Mouse (Mus musculus) liver, embryonic 13.5 days (tissue): ENCODE data around the gene Agap1. TPM values are rescaled to one million over a fixed set of nuclear protein-coding genes. Genes with fewer than 3 reads are reported as not detected.

Source experiments
- ATAC-seq: fragments of 200-750 bp; cut with Nextera tagmentation; 2 replicates; pipeline ENCODE4 v1.8.0; 2017; ENCODE audit warnings: low read depth, mild to moderate bottlenecking, moderate number of reproducible peaks, moderate library complexity
- DNase-seq: peaks from one replicate; pipeline ENCODE4 v3.0.0; 2022
- H3K27ac ChIP-seq: fragments of 300-500 bp; sonication (generic); 2 replicates; pipeline ENCODE4 v1.5.1; 2015; ENCODE audit warnings: moderate library complexity, mild to moderate bottlenecking, inconsistent platforms
- H3K27me3 ChIP-seq: fragments of 300-500 bp; sonication (generic); 2 replicates; pipeline ENCODE4 v1.6.1; 2015; ENCODE audit warnings: mild to moderate bottlenecking, inconsistent platforms
- H3K36me3 ChIP-seq: fragments of 300-500 bp; sonication (generic); 2 replicates; pipeline ENCODE4 v1.6.1; 2015; ENCODE audit warnings: mild to moderate bottlenecking, inconsistent platforms
- H3K4me1 ChIP-seq: fragments of 300-500 bp; sonication (generic); replicated peaks from 2 replicates; pipeline ENCODE4 v1.6.1; 2015; ENCODE audit warnings: inconsistent platforms
- H3K4me2 ChIP-seq: fragments of 300-500 bp; sonication (generic); 2 replicates; pipeline ENCODE4 v1.6.1; 2015; ENCODE audit warnings: inconsistent platforms, mild to moderate bottlenecking, moderate library complexity
- H3K4me3 ChIP-seq: fragments of 300-500 bp; sonication (generic); replicated peaks from 2 replicates; pipeline ENCODE4 v1.5.1; 2015; ENCODE audit warnings: mild to moderate bottlenecking, inconsistent platforms
- H3K9ac ChIP-seq: fragments of 300-500 bp; sonication (generic); 2 replicates; pipeline ENCODE4 v1.6.1; 2015; ENCODE audit warnings: mild to moderate bottlenecking, inconsistent platforms
- H3K9me3 ChIP-seq: fragments of 300-500 bp; sonication (generic); replicated peaks from 2 replicates; pipeline ENCODE4 v1.6.1; 2016; ENCODE audit warnings: inconsistent platforms
- WGBS: fragments of 180-500 bp; shearing (Covaris S2); methylation state at CpG from one replicate; pipeline ENCODE4 v1.1.7; 2015; ENCODE audit not compliant: insufficient replicate concordance; 5-methylcytosine and 5-hydroxymethylcytosine counted together
- polyA plus RNA-seq: library from polyadenylated mRNA; unstranded; fragments of >200 nt; fragmentation: Nextera tagmentation; extraction: Ambion mirVana; gene quantifications from 2 replicates; pipeline ENCODE4 v1.2.1, GENCODE M21; 2015

Agap1 gene
- polyA plus RNA-seq, 1 experiment from 2014 or later: 1.2 TPM

GRCm38 (mm10) chr1:89509763-89510340 lies 55.2 kb downstream of the Agap1 start:
- H3K4me1 ChIP-seq: peaks cover 7% of the 10 kb centered on the region; the same call in 1 of the 2 replicates
- no peak overlapping the region for H3K4me2 ChIP-seq
- H3K4me3 ChIP-seq: no peak overlapping the region
- ATAC-seq (no peak), DNase-seq (no peak)
- H3K9ac ChIP-seq: no peak overlapping the region
- H3K9me3 ChIP-seq: no peaks in the 10 kb centered on the region
- no peak overlapping the region for H3K27ac ChIP-seq
- WGBS: 50% methylated on average over 8 of the region's 8 CpGs
- no peaks in the 10 kb centered on the region for H3K27me3 ChIP-seq
- H3K36me3 ChIP-seq: no peaks in the 10 kb centered on the region

GRCm38 (mm10) chr1:89510731-89511130 lies 56.1 kb downstream of the Agap1 start:
- H3K4me1 ChIP-seq: peaks cover 14% of the 10 kb centered on the region; the same call in 1 of the 2 replicates
- no peak overlapping the region for H3K4me2 ChIP-seq
- DNase-seq (no peak), ATAC-seq (no peak)
- no peaks in the 10 kb centered on the region for H3K27me3 ChIP-seq
- H3K9me3 ChIP-seq: no peaks in the 10 kb centered on the region
- H3K27ac ChIP-seq: no peak overlapping the region
- no peak overlapping the region for H3K4me3 ChIP-seq
- no peak overlapping the region for H3K9ac ChIP-seq
- no peaks in the 10 kb centered on the region for H3K36me3 ChIP-seq
- 66% methylated on average over 8 of the region's 8 CpGs for WGBS

GRCm38 (mm10) chr1:89513616-89514283 lies 59.1 kb downstream of the Agap1 start:
- no peak for ATAC-seq
- no peak for DNase-seq
- Histone ChIP-seq H3K4me3 (no peak overlapping the region), H3K36me3 (no peaks in the 10 kb centered on the region), H3K27me3 (no peaks in the 10 kb centered on the region), H3K4me2 (no peak overlapping the region), H3K9ac (no peak overlapping the region), H3K4me1 (peaks cover 19% of the 10 kb centered on the region), H3K9me3 (no peaks in the 10 kb centered on the region), H3K27ac (no peak overlapping the region)
- WGBS: 67% methylated on average over 8 of the region's 8 CpGs

GRCm38 (mm10) chr1:89515808-89516560 lies 61.4 kb downstream of the Agap1 start:
- no peak overlapping the region for H3K27ac ChIP-seq
- no peaks in the 10 kb centered on the region for H3K27me3 ChIP-seq
- DNase-seq: no peak
- H3K9me3 ChIP-seq: no peaks in the 10 kb centered on the region
- 0 out of 2 replicates have a peak, but pooled peaks have one; percentile 41 for ATAC-seq
- no peak overlapping the region for H3K9ac ChIP-seq
- H3K4me1 ChIP-seq: peaks cover 16% of the 10 kb centered on the region
- no peak overlapping the region for H3K4me2 ChIP-seq
- WGBS: 61% methylated on average over 11 of the region's 11 CpGs
- no peaks in the 10 kb centered on the region for H3K36me3 ChIP-seq
- no peak overlapping the region for H3K4me3 ChIP-seq

- no peaks in the 10 kb centered on the region for H3K9me3 ChIP-seq
- WGBS: 64% methylated on average over 5 of the region's 5 CpGs
- no peak overlapping the region for H3K4me3 ChIP-seq
- no peaks in the 10 kb centered on the region for H3K36me3 ChIP-seq
- ATAC-seq (no peak), DNase-seq (no peak)
- no peak overlapping the region for H3K27ac ChIP-seq
- H3K27me3 ChIP-seq: no peaks in the 10 kb centered on the region
- no peak overlapping the region for H3K4me2 ChIP-seq
- no peak overlapping the region for H3K9ac ChIP-seq
- H3K4me1 ChIP-seq: peaks cover 13% of the 10 kb centered on the region
Observed at GRCm38 (mm10) chr1:89517817-89518216, 63.2 kb downstream of the Agap1 start.

- H3K36me3 ChIP-seq: no peaks in the 10 kb centered on the region
- no peak for ATAC-seq
- H3K4me1 ChIP-seq: peaks cover 13% of the 10 kb centered on the region
- H3K9ac ChIP-seq: no peak overlapping the region
- H3K4me3 ChIP-seq: no peak overlapping the region
- H3K27me3 ChIP-seq: no peaks in the 10 kb centered on the region
- H3K4me2 ChIP-seq: no peak overlapping the region
- H3K27ac ChIP-seq: no peak overlapping the region
- no peak for DNase-seq
- 74% methylated on average over 17 of the region's 17 CpGs for WGBS
- H3K9me3 ChIP-seq: no peaks in the 10 kb centered on the region
Observed at GRCm38 (mm10) chr1:89519914-89520643, 65.5 kb downstream of the Agap1 start.

GRCm38 (mm10) chr1:89521406-89521805 lies 66.8 kb downstream of the Agap1 start:
- DNase-seq: no peak
- H3K4me3 ChIP-seq: no peak overlapping the region
- H3K4me2 ChIP-seq: no peak overlapping the region
- 69% methylated on average over 11 of the region's 11 CpGs for WGBS
- no peaks in the 10 kb centered on the region for H3K27me3 ChIP-seq
- no peaks in the 10 kb centered on the region for H3K9me3 ChIP-seq
- H3K9ac ChIP-seq: no peak overlapping the region
- peaks cover 7% of the 10 kb centered on the region for H3K4me1 ChIP-seq
- no peak overlapping the region for H3K27ac ChIP-seq
- ATAC-seq: no peak
- no peaks in the 10 kb centered on the region for H3K36me3 ChIP-seq

GRCm38 (mm10) chr1:89521935-89522535 lies 67.4 kb downstream of the Agap1 start:
- peaks cover 7% of the 10 kb centered on the region for H3K4me1 ChIP-seq
- H3K36me3 ChIP-seq: no peaks in the 10 kb centered on the region
- H3K9me3 ChIP-seq: no peaks in the 10 kb centered on the region
- no peak for DNase-seq
- no peak for ATAC-seq
- H3K4me2 ChIP-seq: no peak overlapping the region
- H3K27ac ChIP-seq: no peak overlapping the region
- no peak overlapping the region for H3K9ac ChIP-seq
- 64% methylated on average over 17 of the region's 17 CpGs for WGBS
- no peaks in the 10 kb centered on the region for H3K27me3 ChIP-seq
- no peak overlapping the region for H3K4me3 ChIP-seq

- Histone ChIP-seq H3K9me3 (no peaks in the 10 kb centered on the region), H3K36me3 (no peaks in the 10 kb centered on the region), H3K4me3 (no peak overlapping the region), H3K27ac (no peak overlapping the region), H3K4me2 (no peak overlapping the region), H3K4me1 (peaks cover 4% of the 10 kb centered on the region; the same call in 1 of the 2 replicates), H3K9ac (no peak overlapping the region), H3K27me3 (no peaks in the 10 kb centered on the region)
- under 1% methylated on average over 4 of the region's 4 CpGs for WGBS
- peak; percentile 47 for DNase-seq
- no peak for ATAC-seq
Observed at GRCm38 (mm10) chr1:89524369-89524768, 69.8 kb downstream of the Agap1 start.

- Histone ChIP-seq H3K4me3 (no peak overlapping the region), H3K27me3 (no peaks in the 10 kb centered on the region), H3K4me2 (no peak overlapping the region), H3K27ac (no peak overlapping the region), H3K9me3 (no peaks in the 10 kb centered on the region), H3K9ac (no peak overlapping the region), H3K4me1 (peaks cover 4% of the 10 kb centered on the region; the same call in 1 of the 2 replicates), H3K36me3 (no peaks in the 10 kb centered on the region)
- no peak for DNase-seq
- ATAC-seq: no peak
- 43% methylated on average over 4 of the region's 4 CpGs for WGBS
Observed at GRCm38 (mm10) chr1:89524998-89525397, 70.4 kb downstream of the Agap1 start.

- Histone ChIP-seq H3K27me3 (no peaks in the 10 kb centered on the region), H3K4me1 (peaks cover 4% of the 10 kb centered on the region; the same call in 1 of the 2 replicates), H3K27ac (no peak overlapping the region), H3K9me3 (no peaks in the 10 kb centered on the region), H3K4me2 (no peak overlapping the region), H3K9ac (no peak overlapping the region), H3K4me3 (no peak overlapping the region), H3K36me3 (no peaks in the 10 kb centered on the region)
- WGBS: 44% methylated on average over 13 of the region's 13 CpGs
- ATAC-seq: no peak
- no peak for DNase-seq
Observed at GRCm38 (mm10) chr1:89525825-89526224, 71.2 kb downstream of the Agap1 start.
